Mouse (Mus musculus) regulatory T cell (primary cell): ENCODE data around the gene Tut7.
"Not testable (repeated sequence)": the region's sequence is repeated elsewhere in the genome, so short reads cannot be mapped to it uniquely, and the experiment has no call there.

ENCODE experiments used
- in situ Hi-C: fragments of 300-600 bp; cut with MboI, MseI; formaldehyde crosslinking; loops from one replicate; pipeline ENCODE4 v1.15.1; 2025; ENCODE audit warnings: high pct_unique_total_duplicates

Tut7 gene

DNA sequence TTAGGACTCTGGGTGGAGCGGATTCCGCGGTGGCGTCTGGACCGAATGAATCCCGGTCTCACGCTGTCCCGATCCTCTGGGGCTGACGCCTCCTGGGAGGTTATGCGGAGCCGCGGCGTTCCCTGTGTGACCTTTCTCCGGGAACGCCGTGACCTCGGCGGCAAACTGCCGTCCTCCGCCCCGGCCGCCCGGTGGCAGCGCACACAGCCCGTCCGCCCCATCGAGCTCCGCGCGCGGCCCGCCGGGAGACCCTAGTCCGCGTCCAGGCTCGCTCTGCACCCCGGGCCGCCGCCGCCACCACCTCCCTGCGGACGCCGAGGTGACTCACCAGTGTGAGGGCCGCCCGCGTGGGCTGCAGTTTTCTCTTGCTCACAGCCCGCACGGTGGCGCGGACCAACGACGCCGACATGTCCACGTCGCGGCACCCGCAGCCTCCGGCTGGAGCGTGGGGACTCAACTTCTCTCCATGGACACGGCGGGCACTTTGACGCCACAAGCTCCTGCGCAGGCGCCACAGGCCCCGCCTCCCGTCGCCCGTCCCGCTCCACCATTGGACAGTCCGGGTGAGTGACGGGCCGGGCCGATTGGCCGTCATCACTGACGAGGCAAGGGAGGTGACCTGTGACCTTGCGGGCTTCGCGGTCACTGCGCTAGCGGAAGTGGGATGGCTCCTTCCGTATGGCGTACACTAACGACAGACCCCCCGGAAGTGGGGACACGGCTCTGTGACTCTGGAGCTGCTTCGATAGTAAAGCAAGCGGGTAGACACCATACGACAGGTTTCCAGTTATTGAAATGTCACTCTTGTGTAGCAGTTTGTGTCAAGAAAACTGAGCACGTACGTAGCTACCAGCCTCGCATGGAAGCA, 53.4 kb downstream of the Tut7 start, which contains the start of gene Isca1:
Isca1 (minus strand) TSS at position 515 of the 868 bp plus-strand sequence.
- in situ Hi-C loops: loop anchor here (5.0 to 10.0 kb wide), 2 partner anchors 43 to 1645 kb away; partner anchors contain the start of gene Hnrnpa0

DNA sequence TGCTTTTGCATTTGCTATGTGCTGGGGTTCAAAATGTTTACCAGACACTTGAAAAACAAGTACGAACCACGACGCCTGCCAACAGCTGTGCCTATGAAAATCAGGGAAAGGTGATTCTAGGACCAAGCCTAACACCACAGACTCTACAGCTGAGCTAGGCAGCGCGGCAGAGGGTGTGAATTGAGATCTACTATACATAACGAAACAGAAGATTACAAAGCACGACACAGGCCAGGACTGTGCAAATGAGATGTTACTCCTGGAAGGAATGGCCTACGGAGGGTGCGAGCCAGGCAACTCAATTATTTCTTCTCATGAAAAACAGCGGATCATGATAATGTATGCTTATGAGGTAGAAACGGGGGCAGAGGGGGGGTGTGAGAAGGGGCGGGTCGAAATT, 54.4 kb downstream of the Tut7 start:
- in situ Hi-C loops: loop anchor here (10.0 kb wide), 1 partner anchor 1644 kb away; the partner anchor contains the start of gene Hnrnpa0

DNA sequence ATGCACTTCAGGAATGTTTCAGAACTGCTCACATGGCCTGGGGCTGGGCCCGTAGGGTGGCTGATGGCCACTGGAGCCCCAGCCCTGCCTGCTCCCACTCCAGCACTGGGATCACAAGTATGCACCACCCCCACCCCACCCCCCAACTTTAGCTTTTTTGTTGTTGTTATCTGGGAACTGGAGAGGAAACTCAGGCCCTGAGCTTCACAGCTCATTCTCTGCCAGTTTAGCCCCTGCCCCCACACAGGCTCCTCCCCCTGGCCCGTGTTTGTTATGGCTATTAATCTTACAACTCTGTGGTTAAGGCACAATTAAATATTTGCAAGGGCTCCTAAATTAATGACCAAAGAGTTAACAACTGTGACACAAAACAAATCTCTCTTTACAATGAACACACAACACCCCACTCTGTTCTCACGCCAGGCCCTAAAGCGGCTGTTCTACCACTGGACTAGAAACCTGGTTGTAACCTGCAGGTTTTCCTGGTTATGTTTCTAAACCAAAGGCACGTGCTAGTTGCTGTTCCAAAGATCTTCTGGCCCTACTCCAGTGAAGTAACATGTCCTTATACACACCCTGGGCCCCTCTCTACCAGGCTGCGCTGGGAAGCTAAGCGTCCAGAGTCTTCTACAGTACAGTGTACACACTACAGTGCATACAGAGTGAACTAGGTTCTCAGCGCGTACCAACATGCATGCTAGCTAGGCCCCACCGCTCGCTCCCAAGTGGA, 56.0 kb downstream of the Tut7 start:
- in situ Hi-C loops: loop anchor here (10.0 kb wide), 1 partner anchor 1642 kb away; the partner anchor contains the start of gene Hnrnpa0

DNA sequence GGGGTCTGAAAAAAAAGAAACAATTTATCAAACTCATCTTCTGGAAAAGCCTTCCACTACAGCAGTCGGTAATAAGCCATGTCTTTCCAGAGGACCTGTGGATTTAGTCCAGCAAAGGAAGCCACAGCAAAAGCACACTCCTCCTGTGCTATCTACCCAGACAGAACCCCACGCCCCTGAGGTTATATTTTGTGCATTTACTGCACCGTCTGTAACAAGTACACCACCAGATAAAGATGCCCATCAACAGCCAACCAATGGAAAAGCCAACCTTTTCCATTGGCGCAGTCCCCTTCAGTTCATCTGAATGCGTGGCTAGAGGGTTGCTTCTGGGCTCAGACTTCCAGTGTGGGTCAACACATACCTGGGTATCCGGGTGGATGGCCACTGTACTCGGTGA, 60.2 kb downstream of the Tut7 start:
- in situ Hi-C loops: loop anchor here (10.0 kb wide), 1 partner anchor 1638 kb away; the partner anchor contains the start of gene Hnrnpa0

DNA sequence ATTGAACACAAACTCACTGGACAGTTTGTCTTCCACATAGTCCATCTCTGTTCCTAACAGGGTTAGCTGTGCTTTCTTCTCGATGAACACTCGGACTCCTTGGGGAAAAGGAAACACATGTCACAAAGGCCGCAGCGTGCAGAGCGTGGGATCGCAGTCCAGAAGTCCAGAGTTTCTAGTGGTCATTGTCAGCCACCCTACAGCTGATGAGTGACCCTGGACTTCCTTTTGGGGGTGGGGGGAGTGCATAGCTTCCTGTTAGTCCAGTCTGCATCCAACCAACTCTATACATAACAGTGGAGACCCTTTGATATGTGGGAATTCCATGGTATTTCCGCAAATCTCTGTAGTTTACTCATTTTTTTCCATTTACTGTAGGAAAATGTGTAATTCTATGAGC, 66.0 kb downstream of the Tut7 start:
- in situ Hi-C loops: no loop called here

DNA sequence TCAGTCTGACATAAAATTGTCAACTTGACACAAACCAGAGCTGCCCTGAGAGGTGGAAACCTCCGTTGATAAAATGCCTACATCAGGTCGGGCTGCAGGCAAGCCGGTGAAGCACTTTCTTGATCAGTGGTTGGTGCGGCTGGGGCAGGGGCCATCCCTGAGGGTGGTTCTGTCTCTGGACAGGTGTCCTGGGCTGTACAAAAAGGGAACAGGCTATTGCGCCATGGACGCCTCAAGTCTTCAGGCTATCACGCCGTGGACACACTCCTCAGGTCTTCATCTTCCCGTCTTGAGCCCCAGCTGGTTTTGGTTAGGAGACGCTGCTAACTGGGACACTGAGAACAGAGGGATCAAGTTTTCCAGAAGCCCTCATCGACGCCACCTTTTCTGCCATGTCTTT, 72.6 kb downstream of the Tut7 start:
- in situ Hi-C loops: no loop called here

DNA sequence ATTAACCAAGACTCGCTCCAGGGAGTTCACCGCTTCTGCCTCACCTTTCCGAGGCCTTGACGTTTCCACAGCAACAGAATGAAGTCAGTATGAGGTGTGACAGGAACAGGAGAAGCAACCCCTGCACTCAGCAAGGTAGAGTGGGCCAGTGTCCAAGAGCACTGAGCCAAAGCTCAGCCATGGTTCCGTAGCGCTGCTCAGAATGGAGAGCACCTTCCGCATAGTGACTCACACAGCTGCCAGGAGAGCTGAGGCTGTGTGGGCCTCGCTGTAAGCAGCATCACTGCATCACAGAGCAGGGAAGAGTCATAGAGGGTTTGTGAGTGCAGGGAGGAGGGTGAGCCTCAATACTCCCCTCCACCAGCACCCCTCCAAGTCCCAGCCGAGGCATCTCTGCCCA, 76.2 kb downstream of the Tut7 start, which contains the start of gene 1700014D04Rik:
1700014D04Rik (minus strand) TSS at position 42 of the 400 bp plus-strand sequence.
- in situ Hi-C loops: no loop called here

DNA sequence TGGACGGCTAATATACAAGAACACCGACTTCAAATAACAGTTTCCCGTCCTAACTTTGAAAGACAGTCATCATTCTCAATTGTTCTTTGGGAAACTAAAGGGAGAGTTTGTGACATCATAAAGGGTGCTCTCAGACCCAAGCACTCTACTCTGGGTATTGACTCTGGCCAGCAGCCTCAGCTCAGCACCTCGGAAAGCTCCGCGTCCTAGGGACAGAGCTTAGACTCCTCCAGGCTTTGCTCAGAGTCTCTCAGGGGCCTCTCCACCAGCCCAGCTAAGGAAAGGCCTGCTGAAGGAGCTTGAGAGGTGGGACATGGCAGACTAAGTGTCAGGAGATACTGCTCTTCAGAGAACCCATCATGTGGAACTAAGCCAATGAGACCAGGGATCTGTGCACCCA, 76.8 kb downstream of the Tut7 start:
- in situ Hi-C loops: no loop called here

DNA sequence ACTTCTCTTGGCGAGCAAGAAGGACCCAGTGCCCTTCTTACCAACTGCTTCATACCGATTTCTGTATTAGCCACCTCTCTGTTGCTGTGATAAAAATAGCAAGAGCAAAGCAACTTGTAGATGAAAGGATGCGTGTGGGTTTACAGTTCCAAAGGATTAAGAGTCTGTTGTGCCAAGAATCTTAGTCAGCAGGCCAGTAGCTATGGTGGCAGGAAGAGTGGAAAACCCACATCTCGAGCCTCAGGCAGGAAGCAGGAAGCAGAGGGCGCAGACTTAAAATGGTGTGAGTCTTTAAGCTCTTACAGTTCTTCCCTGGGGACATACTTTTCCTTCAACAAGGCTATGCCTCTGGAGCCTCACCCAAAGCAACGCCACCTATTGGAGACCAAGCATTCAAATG, 77.5 kb downstream of the Tut7 start:
- in situ Hi-C loops: no loop called here

DNA sequence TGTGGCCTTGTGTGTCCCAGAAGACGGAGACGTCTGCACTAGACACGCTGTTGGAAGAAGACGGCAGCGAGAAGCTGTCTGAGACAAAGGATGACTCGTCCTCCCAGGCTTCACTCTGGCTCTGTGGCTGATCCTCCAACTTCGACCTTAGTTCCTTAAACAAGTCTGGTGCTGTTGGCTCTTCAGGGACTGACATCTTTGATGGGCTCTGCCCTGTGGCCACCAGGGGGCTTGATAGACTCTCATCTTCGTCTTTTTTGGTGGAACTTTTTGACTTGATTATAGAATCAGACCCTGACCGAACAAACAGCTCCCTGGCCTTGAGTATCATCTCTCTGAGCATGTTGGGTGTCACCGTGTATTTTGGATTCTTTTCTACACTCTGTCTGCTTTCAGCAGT, 81.2 kb downstream of the Tut7 start:
- in situ Hi-C loops: no loop called here

DNA sequence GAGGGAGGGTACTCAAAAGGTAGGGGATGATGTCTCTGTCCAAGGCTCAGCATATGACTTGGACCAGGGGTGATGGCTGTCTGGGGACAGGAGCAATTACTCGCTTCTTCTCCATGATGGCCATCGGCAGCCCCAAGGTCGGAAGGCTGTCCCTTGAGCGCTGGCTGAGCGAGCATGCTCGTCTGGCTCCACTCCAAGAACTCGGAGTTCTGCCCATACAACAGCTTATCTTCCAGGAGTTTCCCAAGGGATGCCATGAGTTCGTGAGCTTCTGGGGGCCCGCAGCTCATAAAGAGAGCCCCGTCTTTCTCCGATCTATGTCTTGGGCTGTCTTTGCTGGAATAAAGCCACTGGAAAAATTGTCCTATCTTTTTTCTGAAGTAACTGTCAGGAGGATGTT, 81.9 kb downstream of the Tut7 start:
- in situ Hi-C loops: no loop called here

DNA sequence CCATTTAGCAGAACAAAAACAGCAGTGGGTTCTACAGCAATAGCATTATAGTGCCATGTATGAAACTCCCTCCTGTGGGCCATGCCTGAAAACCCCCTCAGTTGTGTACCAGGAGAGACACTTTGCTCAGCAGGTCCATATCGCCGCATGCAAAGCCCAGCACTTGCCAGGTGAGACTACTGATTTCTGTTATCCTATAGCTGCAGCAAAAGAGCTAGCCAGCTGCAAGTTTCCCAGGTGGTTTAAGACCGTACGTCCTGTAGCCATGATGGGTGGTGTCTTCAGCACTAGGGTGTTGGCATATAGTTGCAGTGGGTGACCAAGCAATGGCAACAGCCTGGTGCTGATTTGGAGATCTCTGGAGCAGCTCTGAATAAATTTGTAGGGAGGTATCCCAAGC, 83.5 kb downstream of the Tut7 start:
- in situ Hi-C loops: no loop called here

DNA sequence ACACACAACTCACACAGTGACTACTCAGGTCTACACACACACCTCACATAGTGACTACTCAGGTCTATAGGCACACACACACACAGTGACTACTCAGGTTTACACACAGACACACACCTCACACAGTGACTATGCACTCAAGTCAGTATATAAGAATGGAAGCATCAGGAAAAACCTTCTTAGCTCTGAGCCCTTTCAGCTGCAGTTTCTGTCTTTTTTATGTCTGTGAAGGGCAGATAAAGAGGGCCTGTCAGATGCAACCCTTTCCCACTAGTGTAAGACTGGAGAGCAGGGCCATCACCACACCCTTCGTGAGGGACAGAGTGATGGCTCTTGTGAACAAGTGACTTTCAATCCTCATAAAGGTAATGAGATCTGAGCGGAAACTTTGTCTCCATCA, 84.5 kb downstream of the Tut7 start:
- in situ Hi-C loops: no loop called here

DNA sequence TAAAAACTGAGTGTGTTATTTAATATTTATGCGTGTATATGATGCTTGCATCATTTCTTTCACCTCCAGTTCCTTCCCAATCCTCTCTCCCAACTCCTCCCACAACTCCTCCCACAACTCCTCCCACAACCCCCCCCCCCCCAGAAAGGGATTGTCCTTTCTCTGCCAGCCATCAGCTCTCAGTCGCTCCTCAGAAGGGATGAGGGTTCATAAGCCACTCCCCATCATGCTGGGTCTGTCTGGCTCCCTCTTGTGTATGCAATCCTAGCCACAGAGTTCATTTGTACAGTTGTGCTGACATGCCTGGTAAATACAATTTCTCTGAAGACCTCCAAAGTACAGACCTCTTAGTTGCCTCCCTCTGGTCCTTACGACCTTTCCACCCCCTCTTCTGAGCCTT, 87.8 kb downstream of the Tut7 start:
- in situ Hi-C loops: no loop called here

DNA sequence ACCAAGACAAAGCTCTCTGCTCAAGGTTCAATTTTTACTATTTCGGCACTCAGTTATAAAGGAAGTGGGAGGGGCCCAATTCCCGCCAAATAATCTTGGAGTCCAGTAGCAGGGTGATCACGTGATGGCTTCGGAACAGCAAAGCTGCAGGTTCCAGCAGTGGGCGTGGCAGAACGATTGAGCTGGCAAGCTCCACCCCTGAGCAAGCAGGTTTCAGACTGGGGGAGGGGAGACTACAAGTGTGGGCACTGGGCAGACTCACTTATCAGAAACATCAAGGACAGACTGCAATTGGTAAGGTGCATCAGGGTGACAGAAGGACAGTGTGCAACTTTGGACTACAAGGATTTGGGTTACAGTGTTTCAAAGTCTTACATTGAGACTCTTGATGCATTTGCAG, 88.6 kb downstream of the Tut7 start:
- in situ Hi-C loops: not testable (repeated sequence)

DNA sequence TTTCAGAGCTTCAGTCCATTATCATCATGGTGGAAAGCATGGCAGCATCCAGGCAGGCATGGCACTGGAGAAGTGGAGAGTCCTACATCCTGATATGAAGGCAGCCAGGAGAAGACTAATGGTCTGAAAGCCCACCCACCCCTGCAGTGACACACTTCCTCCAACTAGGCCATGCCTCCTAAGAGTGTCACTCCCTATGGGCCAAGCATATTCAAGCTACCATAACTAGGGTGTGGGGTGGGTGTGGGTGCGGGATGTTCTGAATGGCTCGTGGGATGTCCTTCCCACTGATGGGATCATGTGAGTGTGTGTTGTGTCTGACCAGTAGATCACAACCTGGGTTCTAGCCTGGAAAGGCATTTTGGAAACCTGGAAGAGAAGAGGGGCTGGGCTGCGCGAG, 89.0 kb downstream of the Tut7 start:
- in situ Hi-C loops: no loop called here

DNA sequence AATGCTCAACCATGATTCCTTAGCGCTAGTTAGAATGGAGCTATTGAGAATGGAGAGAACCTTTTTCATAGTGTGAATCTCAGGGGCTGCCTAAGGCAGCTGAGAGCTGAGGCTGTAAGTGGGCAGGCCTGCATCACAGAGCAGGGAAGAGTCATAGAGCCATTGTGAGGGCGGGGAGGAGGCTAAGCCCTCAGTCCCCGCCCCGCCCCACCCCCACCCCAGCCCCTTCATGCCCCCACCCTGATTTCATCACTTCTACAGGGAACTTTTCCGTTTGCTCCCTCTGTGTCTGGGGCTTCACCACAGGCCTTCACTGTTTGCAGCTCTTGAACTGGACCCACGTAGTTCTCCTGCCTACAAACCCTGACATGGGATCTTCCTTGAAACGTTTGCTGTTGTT, 91.3 kb downstream of the Tut7 start, which contains the start of gene Spata31d1d:
Spata31d1d (minus strand) TSS at position 101 of the 400 bp plus-strand sequence.
- in situ Hi-C loops: no loop called here

DNA sequence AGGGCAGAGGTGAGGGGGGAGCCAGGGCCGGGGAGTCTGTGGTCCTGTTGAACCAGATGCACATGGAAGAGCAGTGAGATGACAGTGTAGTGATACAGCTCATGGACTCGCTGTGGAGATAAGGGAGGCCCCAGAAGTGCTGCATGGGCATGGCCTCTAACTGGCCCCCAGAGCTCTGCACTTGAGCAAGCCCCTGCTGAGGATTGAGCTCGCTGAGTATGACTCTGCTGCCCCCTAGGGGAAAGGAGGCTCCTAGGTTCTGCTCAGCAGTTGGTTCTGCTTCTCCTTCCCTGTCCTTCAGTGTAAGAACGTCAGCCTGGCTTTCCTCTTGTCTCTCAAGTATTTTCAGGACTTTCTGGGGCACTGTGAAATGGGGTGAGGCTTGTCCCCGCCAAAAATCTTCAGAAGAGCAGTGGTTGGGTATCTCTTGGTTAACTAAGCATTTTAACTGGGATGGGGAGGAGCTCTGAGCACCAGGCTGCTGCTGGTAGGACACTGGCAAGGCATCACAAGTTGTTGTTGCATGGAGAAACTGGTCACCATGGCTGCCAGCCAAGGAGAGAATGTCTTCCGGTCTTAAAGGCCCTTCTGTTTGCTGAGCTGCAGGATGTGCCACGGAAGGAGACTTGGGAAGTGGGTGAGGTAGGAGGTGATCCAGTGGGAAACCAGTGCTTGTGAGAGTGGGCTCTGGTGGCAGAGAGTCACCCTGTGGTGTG, 94.4 kb downstream of the Tut7 start:
- in situ Hi-C loops: no loop called here

DNA sequence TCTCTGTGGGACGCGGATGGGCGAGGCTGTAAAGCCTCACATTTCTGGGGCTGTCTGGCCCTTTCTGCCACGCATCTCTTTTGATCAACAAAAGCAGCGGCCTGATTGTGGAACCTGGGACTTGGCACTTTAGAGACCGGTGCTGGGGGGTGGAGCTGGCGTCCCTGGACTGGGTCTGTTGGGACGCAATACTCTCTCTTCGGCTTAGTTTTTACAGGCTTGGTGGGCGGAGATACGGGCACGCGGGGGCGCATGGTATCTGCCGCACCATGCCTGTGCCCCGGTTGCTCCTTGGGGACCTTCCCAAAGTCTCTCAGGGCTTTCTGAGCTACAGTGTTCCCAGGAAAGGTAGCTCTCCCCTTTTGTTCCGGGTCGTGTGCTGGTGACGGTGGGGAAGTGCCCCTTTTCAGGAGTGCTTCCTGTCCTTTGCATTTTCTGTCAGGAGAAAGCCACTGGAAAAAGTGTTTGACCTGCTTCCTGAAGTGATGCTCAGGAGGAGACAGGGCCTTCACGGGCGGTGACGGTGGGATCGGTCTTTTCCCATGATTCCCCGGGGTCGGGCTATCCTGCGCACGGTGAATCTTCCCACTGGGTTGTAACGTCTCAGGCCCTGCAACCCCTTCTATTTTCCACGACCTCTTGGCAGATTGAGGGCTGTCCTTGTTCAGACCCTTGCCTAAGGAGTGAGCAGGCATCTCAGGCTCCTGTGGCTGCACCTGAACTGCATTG, 96.6 kb downstream of the Tut7 start:
- in situ Hi-C loops: no loop called here

DNA sequence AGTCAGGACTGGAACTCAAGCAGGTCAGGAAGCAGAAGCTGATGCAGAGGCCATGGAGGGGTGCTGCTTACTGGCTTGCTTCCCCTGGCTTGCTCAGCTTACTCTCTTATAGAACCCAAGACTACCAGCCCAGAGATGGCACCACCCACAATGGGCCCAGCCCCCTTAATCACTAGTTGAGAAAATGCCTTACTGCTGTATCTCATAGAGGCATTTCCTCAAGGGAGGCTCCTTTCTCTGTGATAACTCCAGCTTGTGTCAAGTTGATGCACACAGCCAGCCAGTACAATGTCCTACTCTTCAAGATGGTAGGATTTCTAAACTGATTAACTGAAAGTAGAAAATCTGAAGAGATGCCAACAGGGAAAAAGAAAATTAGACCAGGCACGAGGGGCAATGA, 100.9 kb downstream of the Tut7 start:
- in situ Hi-C loops: loop anchor here (5.0 kb wide), 1 partner anchor 40 kb away; no protein-coding TSS in a partner anchor
